Mouse (Mus musculus) layer of hippocampus, postnatal 10 days (tissue): Measurements from ENCODE around the gene H2-Aa. TPM values are rescaled to one million over a fixed set of nuclear protein-coding genes. Genes with fewer than 3 reads are reported as not detected.

Experiments
- total RNA-seq, 2 experiments: library from RNA; stranded (reverse); gene quantifications; 2 replicates each; pipeline ENCODE4 v1.2.3; 2021

The H2-Aa gene
- total RNA-seq, 2 experiments from 2014 or later: 0.64 to 0.69 TPM

Other genes starting within 250 kb of the H2-Aa start
- gene Col11a2, start 248.4 kb downstream of the H2-Aa start, total RNA-seq: 10 to 100 TPM; 14.5 to 22.0 TPM
- under 1 TPM in 1 of 2 experiments, not detected in 1; 0.34 TPM for gene H2-Oa, start 195.5 kb downstream of the H2-Aa start, total RNA-seq
- gene H2-DMa, start 168.3 kb downstream of the H2-Aa start, total RNA-seq: 10 to 100 TPM; 34.4 to 38.6 TPM
- gene Brd2, start 165.2 kb downstream of the H2-Aa start, total RNA-seq: 100 to 1,000 TPM; 252 to 263 TPM
- not detected for gene H2-DMb2, start 144.5 kb downstream of the H2-Aa start, total RNA-seq
- gene H2-DMb1, start 134.8 kb downstream of the H2-Aa start, total RNA-seq: under 1 TPM; 0.69 to 0.91 TPM
- gene Tap1, start 100.3 kb downstream of the H2-Aa start, total RNA-seq: 1 to 10 TPM; 5.1 to 5.2 TPM
- gene Psmb9, start 100.1 kb downstream of the H2-Aa start, total RNA-seq: 1 to 10 TPM; 1.4 to 1.9 TPM
- 1 to 10 TPM; 2.3 to 4.4 TPM for gene Psmb8, start 90.1 kb downstream of the H2-Aa start, total RNA-seq
- gene Tap2, start 84.3 kb downstream of the H2-Aa start, total RNA-seq: 1 to 10 TPM; 4.8 to 6.3 TPM
- gene H2-Ob, start 48.9 kb downstream of the H2-Aa start, total RNA-seq: under 1 TPM; 0.18 to 0.33 TPM
- gene H2-Ab1, start 30.1 kb downstream of the H2-Aa start, total RNA-seq: 1 to 10 TPM; 1.6 to 1.8 TPM
- 1 to 10 TPM; 1.3 to 2.3 TPM for gene H2-Eb1, start 18.0 kb upstream of the H2-Aa start, total RNA-seq
- gene H2-Eb2, start 37.8 kb upstream of the H2-Aa start, total RNA-seq: not detected
- gene Btnl2, start 67.0 kb upstream of the H2-Aa start, total RNA-seq: 1 to 10 TPM in 1 of 2 experiments, under 1 TPM in 1; 0.58 to 1.3 TPM
- gene Btnl1, start 89.3 kb upstream of the H2-Aa start, total RNA-seq: not detected
- 1 to 10 TPM; 7.1 to 8.6 TPM for gene BC051142, start 111.0 kb upstream of the H2-Aa start, total RNA-seq
- gene Btnl4, start 189.5 kb upstream of the H2-Aa start, total RNA-seq: not detected
- not detected for gene Btnl6, start 229.5 kb upstream of the H2-Aa start, total RNA-seq